In the genomic region with DNA sequence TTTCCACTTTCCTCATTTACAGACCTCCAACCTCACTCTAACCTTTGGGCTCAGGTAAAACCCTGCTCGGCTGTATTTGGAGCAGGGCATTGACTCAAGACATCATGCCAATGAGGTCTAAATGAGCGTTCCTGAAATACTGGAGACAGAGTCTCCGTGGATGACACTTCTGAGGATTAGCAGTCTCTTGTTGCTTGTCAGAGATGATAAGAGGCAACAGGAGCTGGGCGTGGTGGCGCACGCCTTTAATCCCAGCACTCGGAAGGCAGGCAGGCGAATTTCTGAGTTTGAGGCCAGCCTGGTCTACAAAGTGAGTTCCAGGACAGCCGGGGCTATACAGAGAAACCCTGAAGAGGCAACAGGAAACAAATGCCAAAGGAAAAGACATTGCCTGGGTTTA, we compare ENCODE assay signal across 20 mouse cellular contexts. TPM values are rescaled to one million over a fixed set of nuclear protein-coding genes. Genes with fewer than 3 reads are reported as not detected.
DNase-seq lines count a peak whose midpoint lies in the region; ATAC-seq and TF ChIP-seq lines count a peak whose summit lies in the region.
"Had no signal": no experiment of that assay in that cellular context is flagged by ENCODE, and none has a peak within 500 bp of the region (broad histone marks: within the 10 kb centered on the region; RNA-seq: fewer than 3 reads in every experiment).

No protein-coding gene starts in this region.

- no peak for TF ChIP-seq EP300 in liver, embryonic 14.5 days (IDR thresholded peaks at IDR 0.05; ENCODE audit: low read depth)

- no peak overlapping the region for H3K4me3 ChIP-seq in heart, embryonic 13.5 days
- no peak overlapping the region for H3K4me3 ChIP-seq in heart, embryonic 10.5 days
- no peak overlapping the region for H3K4me3 ChIP-seq in liver, embryonic 14.5 days (ENCODE audit: insufficient read depth in 1 of 2, low read depth in 2 of 2, low read length in 2 of 2)
- H3K4me3 ChIP-seq: embryonic facial prominence, embryonic 13.5 days; forebrain, embryonic 13.5 days; hindbrain, embryonic 12.5 days had no signal

- no peak for DNase-seq in heart, embryonic 10.5 days (ENCODE audit: low spot score)
- peak; percentile 63 for DNase-seq in liver
- peak; percentile 25 to 42 (median 33) for DNase-seq in liver, embryonic 14.5 days (ENCODE audit: low read depth in 3 of 3, low spot score in 3 of 3)
- no peak for DNase-seq in left cerebral cortex, adult 11 months (ENCODE audit: low spot score)
- no peak for DNase-seq in urinary bladder, postnatal 10 days (ENCODE audit: low spot score)
- no peak for DNase-seq in thymus, postnatal 14 days
- DNase-seq in adrenal gland, adult 8-10 months: no peak
- DNase-seq: adrenal gland, postnatal 10 days; cerebellum, adult 11-12 months; cerebellum, adult 9-10 months; cerebellum, postnatal 25 days; gastrocnemius, postnatal 36 days; heart, adult 18-20 months; heart, postnatal 4 days had no signal

- 28% methylated on average over 9 of the region's 9 CpGs for WGBS in heart, embryonic 13.5 days
- 29% methylated on average over 9 of the region's 9 CpGs for WGBS in heart, embryonic 10.5 days
- WGBS in liver, embryonic 14.5 days (ENCODE audit: insufficient replicate concordance): 19% methylated on average over 9 of the region's 9 CpGs

- no peak for TF ChIP-seq CTCF in liver, embryonic 14.5 days (IDR thresholded peaks at IDR 0.05; ENCODE audit: low read depth)

- no peak overlapping the region for H3K9ac ChIP-seq in heart, embryonic 13.5 days
- H3K9ac ChIP-seq in liver, embryonic 14.5 days (replicated peaks): no peak overlapping the region
- H3K9ac ChIP-seq: embryonic facial prominence, embryonic 13.5 days; forebrain, embryonic 13.5 days; hindbrain, embryonic 12.5 days had no signal

- no peaks in the 10 kb centered on the region for H3K36me3 ChIP-seq in heart, embryonic 13.5 days
- H3K36me3 ChIP-seq in heart, embryonic 10.5 days: no peaks in the 10 kb centered on the region
- no peaks in the 10 kb centered on the region for H3K36me3 ChIP-seq in liver, embryonic 14.5 days (replicated peaks; ENCODE audit: control insufficient read depth, insufficient read depth, low read depth)
- H3K36me3 ChIP-seq: embryonic facial prominence, embryonic 13.5 days; hindbrain, embryonic 12.5 days had no signal

- 0 out of 2 replicates have a peak overlapping the region, but pooled peaks have one; percentile 10 for H3K4me2 ChIP-seq in heart, embryonic 13.5 days
- peak overlapping the region; percentile 34 for H3K4me2 ChIP-seq in liver, embryonic 14.5 days (ENCODE audit: low read depth)
- H3K4me2 ChIP-seq: embryonic facial prominence, embryonic 13.5 days; forebrain, embryonic 13.5 days; heart, embryonic 11.5 days; hindbrain, embryonic 12.5 days had no signal

- H3K27ac ChIP-seq in heart, embryonic 13.5 days (replicated peaks): no peak overlapping the region
- no peak overlapping the region for H3K27ac ChIP-seq in heart, embryonic 10.5 days
- H3K27ac ChIP-seq in liver, embryonic 14.5 days: no peak overlapping the region
- H3K27ac ChIP-seq: embryonic facial prominence, embryonic 13.5 days; forebrain, embryonic 13.5 days; hindbrain, embryonic 12.5 days had no signal

- no peak for ATAC-seq in heart, embryonic 13.5 days (ENCODE audit: extremely low read depth, insufficient number of reproducible peaks, low FRiP score, low TSS enrichment)
- no peak for ATAC-seq in liver, embryonic 14.5 days (ENCODE audit: insufficient read depth)
- ATAC-seq: forebrain, embryonic 13.5 days; hindbrain, embryonic 16.5 days had no signal

- no peaks in the 10 kb centered on the region; the same call in 1 of the 2 replicates for H3K27me3 ChIP-seq in heart, embryonic 13.5 days (replicated peaks)
- H3K27me3 ChIP-seq in heart, embryonic 10.5 days (ENCODE audit: insufficient read depth, poor library complexity, severe bottlenecking): peaks cover 3% of the 10 kb centered on the region; the same call in 1 of the 2 replicates
- H3K27me3 ChIP-seq in liver, embryonic 14.5 days (ENCODE audit: control insufficient read depth, insufficient read depth, low read length): no peaks in the 10 kb centered on the region
- H3K27me3 ChIP-seq: embryonic facial prominence, embryonic 13.5 days; forebrain, embryonic 13.5 days; hindbrain, embryonic 12.5 days had no signal

- no peaks in the 10 kb centered on the region for H3K9me3 ChIP-seq in heart, embryonic 13.5 days
- no peaks in the 10 kb centered on the region for H3K9me3 ChIP-seq in heart, embryonic 10.5 days
- H3K9me3 ChIP-seq in liver, embryonic 14.5 days (ENCODE audit: control insufficient read depth, low read length): no peaks in the 10 kb centered on the region
- H3K9me3 ChIP-seq: embryonic facial prominence, embryonic 13.5 days; forebrain, embryonic 13.5 days; hindbrain, embryonic 12.5 days had no signal

- H3K4me1 ChIP-seq in heart, embryonic 13.5 days: peaks cover 10% of the 10 kb centered on the region
- peaks cover 9% of the 10 kb centered on the region for H3K4me1 ChIP-seq in heart, embryonic 10.5 days
- peaks cover 11% of the 10 kb centered on the region in 2 experiments for H3K4me1 ChIP-seq in liver, embryonic 14.5 days (replicated peaks; ENCODE audit: control insufficient read depth in 2 of 2, insufficient read depth in 2 of 2, low read length in 1 of 2)
- H3K4me1 ChIP-seq: embryonic facial prominence, embryonic 13.5 days; forebrain, embryonic 13.5 days; hindbrain, embryonic 12.5 days had no signal

RNA-seq across cellular contexts. Expression of a gene that starts 11.0 kb away (rescaled TPM):
- 6.4 and 6.7 TPM in 2 replicates for polyA plus RNA-seq in heart, embryonic 13.5 days (2015; fragmentation: Nextera tagmentation; extraction: Ambion mirVana)
- 6.3 and 7.9 TPM in 2 replicates for polyA plus RNA-seq in heart, embryonic 10.5 days (2016; fragmentation: Nextera tagmentation; extraction: Ambion mirVana)
- 1.6 and 2.5 TPM in 2 replicates for polyA plus RNA-seq in liver, embryonic 14.5 days (2012; rRNA removed)
- 2.4 and 2.8 TPM in 2 replicates for polyA plus RNA-seq in liver, embryonic 14.5 days (2014; fragmentation: Nextera tagmentation; extraction: Ambion mirVana)
- 10 to 100 TPM; 17.7 to 20.8 (median 20.0) TPM for total RNA-seq in adrenal gland, adult 8-10 months (2022)

Comparison
In these comparisons a context has a peak if more than half of its experiments do, and no peak if none do; other contexts are left out.
1. DNase-seq: peak in liver (single experiment) and liver, embryonic 14.5 days (3 of 3); none in heart, embryonic 10.5 days (single experiment), left cerebral cortex, adult 11 months (single experiment), urinary bladder, postnatal 10 days (single experiment), thymus, postnatal 14 days (single experiment) and adrenal gland, adult 8-10 months (single experiment).